Mouse (Mus musculus): Measurements from ENCODE around the gene Pm20d2. TPM values are rescaled to one million over a fixed set of nuclear protein-coding genes. Genes with fewer than 3 reads are reported as not detected.

The Pm20d2 gene
- polyA plus RNA-seq, 1 experiment from 2014 or later, result 1.1 TPM

DNA sequence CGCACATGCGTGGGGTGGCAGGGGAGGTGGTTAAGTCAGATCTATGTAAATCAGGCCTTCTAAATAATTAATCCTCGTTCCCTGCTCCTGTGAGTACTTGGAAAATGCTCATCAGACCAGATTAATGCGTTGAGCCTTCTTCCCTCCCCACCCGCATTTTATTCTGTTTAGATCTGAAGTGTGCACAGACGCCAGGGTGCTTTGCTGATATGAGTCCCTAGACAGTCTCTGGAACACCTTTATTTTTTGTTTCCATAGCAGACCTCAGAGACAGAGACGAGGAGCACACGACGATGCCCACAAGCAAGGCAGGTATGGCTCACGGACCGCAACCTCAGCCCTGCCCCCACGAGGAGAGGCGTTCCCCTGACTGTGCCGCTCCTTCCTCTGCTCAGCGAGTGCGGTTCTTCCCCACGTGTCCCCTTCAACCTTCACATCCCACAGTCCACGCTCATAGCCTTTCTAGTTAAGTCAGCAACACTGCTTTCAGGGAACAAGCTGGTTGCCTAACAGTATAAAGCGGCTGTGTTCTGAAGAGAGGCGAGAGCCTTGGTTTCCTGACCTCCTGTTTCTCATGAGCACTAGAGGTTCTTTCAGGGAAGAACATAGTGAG, 42.8 kb downstream of the Pm20d2 start:
- H3K27ac ChIP-seq (ENCODE audit: low read depth, low read length), result no peak overlapping the region
- H3K27me3 ChIP-seq (ENCODE audit: control insufficient read depth, insufficient read depth, low read length), result no peaks in the 10 kb centered on the region
- H3K4me2 ChIP-seq (ENCODE audit: low read depth, low read length, severe bottlenecking), result no peak overlapping the region
- H3K9ac ChIP-seq (ENCODE audit: low read length), result no peak overlapping the region
- no peak for ATAC-seq (replicated peaks; ENCODE audit: low FRiP score)
- peak; percentile 45 for DNase-seq (ENCODE audit: low spot score)
- 43% methylated on average over 20 of the region's 20 CpGs for WGBS
- H3K4me1 ChIP-seq (replicated peaks; ENCODE audit: control insufficient read depth, insufficient read depth, low read length), result no peaks in the 10 kb centered on the region
- no peak overlapping the region for H3K4me3 ChIP-seq (ENCODE audit: low read depth, low read length)
- H3K36me3 ChIP-seq (ENCODE audit: control insufficient read depth, insufficient read depth, low read length), result no peaks in the 10 kb centered on the region
- no peaks in the 10 kb centered on the region for H3K9me3 ChIP-seq (ENCODE audit: control insufficient read depth, low read length)

- DNase-seq (ENCODE audit: low spot score) (no peak), ATAC-seq (replicated peaks; ENCODE audit: low FRiP score) (no peak)
- no peak within 1 kb of the TSS for H3K4me3 ChIP-seq (ENCODE audit: low read depth, low read length)
- no peaks in the 10 kb centered on the region for H3K36me3 ChIP-seq (ENCODE audit: control insufficient read depth, insufficient read depth, low read length)
- no peak within 1 kb of the TSS for H3K9ac ChIP-seq (ENCODE audit: low read length)
- WGBS, result 82% methylated on average over 11 of the region's 11 CpGs
- no peaks in the 10 kb centered on the region for H3K9me3 ChIP-seq (ENCODE audit: control insufficient read depth, low read length)
- H3K27ac ChIP-seq (ENCODE audit: low read depth, low read length), result no peak within 1 kb of the TSS
- no peaks in the 10 kb centered on the region for H3K27me3 ChIP-seq (ENCODE audit: control insufficient read depth, insufficient read depth, low read length)
- no peaks in the 10 kb centered on the region for H3K4me1 ChIP-seq (replicated peaks; ENCODE audit: control insufficient read depth, insufficient read depth, low read length)
- no peak within 1 kb of the TSS for H3K4me2 ChIP-seq (ENCODE audit: low read depth, low read length, severe bottlenecking)
Observed at GRCm38 (mm10) chr4:33132221-33132620, 57.3 kb downstream of the Pm20d2 start, which contains the start of gene Gabrr1. Gene Gabrr1, plus strand, starts transcription at chr4:33132521.

DNA sequence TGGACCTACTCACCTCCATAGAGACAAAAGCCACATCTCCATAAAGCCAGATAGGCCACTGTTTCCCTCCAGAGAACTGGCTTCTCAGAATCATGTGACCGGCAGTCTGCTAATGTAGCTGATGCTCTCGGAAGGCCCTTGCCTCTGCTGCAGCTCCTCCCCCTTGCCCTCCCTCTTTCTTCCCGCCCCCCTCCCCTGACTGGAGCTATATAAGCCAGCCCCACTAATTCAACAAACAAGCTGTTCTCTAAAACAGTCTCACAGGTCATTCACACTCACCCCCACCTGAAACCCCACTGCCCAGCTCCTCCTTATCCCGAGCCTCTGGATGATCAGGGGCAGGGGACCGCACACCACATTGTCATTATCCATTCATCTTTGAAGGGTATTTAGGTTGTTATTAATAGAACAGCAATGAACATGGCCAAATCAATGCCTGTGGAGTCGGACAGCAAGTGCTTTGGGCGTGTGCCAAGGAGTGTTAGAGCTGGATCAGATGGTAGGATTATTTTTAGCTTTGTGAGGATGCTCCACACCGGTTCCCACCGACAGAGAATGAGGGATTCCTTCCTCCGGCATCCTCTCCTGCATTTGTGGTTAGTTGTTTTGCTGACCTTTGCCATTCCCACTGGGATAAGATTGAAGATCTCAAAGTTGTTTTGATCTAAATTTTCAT, 64.0 kb downstream of the Pm20d2 start:
- H3K27me3 ChIP-seq (ENCODE audit: control insufficient read depth, insufficient read depth, low read length), result no peaks in the 10 kb centered on the region
- 80% methylated on average over 10 of the region's 10 CpGs for WGBS
- H3K36me3 ChIP-seq (ENCODE audit: control insufficient read depth, insufficient read depth, low read length), result no peaks in the 10 kb centered on the region
- H3K9ac ChIP-seq (ENCODE audit: low read length), result no peak overlapping the region
- no peak for DNase-seq (ENCODE audit: low spot score)
- no peak overlapping the region for H3K27ac ChIP-seq (ENCODE audit: low read depth, low read length)
- H3K4me1 ChIP-seq (replicated peaks; ENCODE audit: control insufficient read depth, insufficient read depth, low read length), result no peaks in the 10 kb centered on the region
- no peak overlapping the region for H3K4me3 ChIP-seq (ENCODE audit: low read depth, low read length)
- H3K4me2 ChIP-seq (ENCODE audit: low read depth, low read length, severe bottlenecking), result no peak overlapping the region
- H3K9me3 ChIP-seq (ENCODE audit: control insufficient read depth, low read length), result no peaks in the 10 kb centered on the region
- no peak for ATAC-seq (replicated peaks; ENCODE audit: low FRiP score)

DNA sequence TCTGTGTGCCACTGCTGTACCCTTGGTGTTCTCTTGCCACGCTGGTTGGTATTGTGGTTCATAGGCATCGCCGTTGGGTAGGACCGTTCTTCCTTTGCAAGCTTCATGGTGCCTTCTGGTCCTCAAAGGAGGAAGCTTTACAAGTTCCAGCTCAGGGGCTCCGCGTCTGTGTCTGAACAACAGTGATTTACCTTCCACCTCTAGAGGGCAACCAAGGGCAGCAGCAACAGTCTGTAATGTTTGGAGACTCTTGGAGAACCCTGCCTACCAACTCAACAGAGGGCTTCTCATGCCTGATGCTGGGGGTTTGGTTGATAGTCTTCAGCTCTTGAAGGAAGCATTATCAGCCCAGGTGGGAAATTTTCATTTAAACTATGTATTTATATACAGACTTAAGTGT, 65.0 kb downstream of the Pm20d2 start:
- ATAC-seq (replicated peaks; ENCODE audit: low FRiP score), result no peak
- no peak for DNase-seq (ENCODE audit: low spot score)
- WGBS, result 77% methylated on average over 6 of the region's 6 CpGs

More for the DNA sequence above, 65.0 kb downstream of the Pm20d2 start:
- Histone ChIP-seq H3K9me3 (ENCODE audit: control insufficient read depth, low read length) (no peaks in the 10 kb centered on the region), H3K36me3 (ENCODE audit: control insufficient read depth, insufficient read depth, low read length) (no peaks in the 10 kb centered on the region), H3K9ac (ENCODE audit: low read length) (no peak overlapping the region), H3K27ac (ENCODE audit: low read depth, low read length) (no peak overlapping the region), H3K4me2 (ENCODE audit: low read depth, low read length, severe bottlenecking) (no peak overlapping the region), H3K4me1 (replicated peaks; ENCODE audit: control insufficient read depth, insufficient read depth, low read length) (no peaks in the 10 kb centered on the region), H3K4me3 (ENCODE audit: low read depth, low read length) (no peak overlapping the region), H3K27me3 (ENCODE audit: control insufficient read depth, insufficient read depth, low read length) (no peaks in the 10 kb centered on the region)

Other genes starting within 250 kb of the Pm20d2 start
- 16.2 and 16.8 TPM in 2 replicates for gene Ankrd6, start 238.9 kb downstream of the Pm20d2 start, polyA plus RNA-seq (2014; fragmentation: Nextera tagmentation; extraction: Ambion mirVana)
- 28.2 and 30.2 TPM in 2 replicates for gene Rragd, start 206.7 kb downstream of the Pm20d2 start, polyA plus RNA-seq (2014; fragmentation: Nextera tagmentation; extraction: Ambion mirVana)
- 54.6 and 57.7 TPM in 2 replicates for gene Ube2j1, start 158.3 kb downstream of the Pm20d2 start, polyA plus RNA-seq (2014; fragmentation: Nextera tagmentation; extraction: Ambion mirVana)
- 0.36 and 0.73 TPM in 2 replicates for gene Gabrr2, start 126.7 kb downstream of the Pm20d2 start, polyA plus RNA-seq (2014; fragmentation: Nextera tagmentation; extraction: Ambion mirVana)
- gene Gabrr1, start 57.2 kb downstream of the Pm20d2 start, polyA plus RNA-seq (2014; fragmentation: Nextera tagmentation; extraction: Ambion mirVana), result not detected in 2 replicates
- gene Srsf12, start 19.3 kb upstream of the Pm20d2 start, polyA plus RNA-seq (2014; fragmentation: Nextera tagmentation; extraction: Ambion mirVana), result 7.9 and 9.0 TPM in 2 replicates
- 84.9 and 87.9 TPM in 2 replicates for gene Pnrc1, start 100.4 kb upstream of the Pm20d2 start, polyA plus RNA-seq (2014; fragmentation: Nextera tagmentation; extraction: Ambion mirVana)
- gene Rngtt, start 120.6 kb upstream of the Pm20d2 start, polyA plus RNA-seq (2014; fragmentation: Nextera tagmentation; extraction: Ambion mirVana), result 38.0 and 44.2 TPM in 2 replicates